Mouse (Mus musculus) cerebellum, adult 9-10 months (tissue): ENCODE measurements around the gene Snx19.

ENCODE experiments used
- DNase-seq: peaks from one replicate; pipeline ENCODE4 v3.0.0; 2022

Snx19 gene

DNA sequence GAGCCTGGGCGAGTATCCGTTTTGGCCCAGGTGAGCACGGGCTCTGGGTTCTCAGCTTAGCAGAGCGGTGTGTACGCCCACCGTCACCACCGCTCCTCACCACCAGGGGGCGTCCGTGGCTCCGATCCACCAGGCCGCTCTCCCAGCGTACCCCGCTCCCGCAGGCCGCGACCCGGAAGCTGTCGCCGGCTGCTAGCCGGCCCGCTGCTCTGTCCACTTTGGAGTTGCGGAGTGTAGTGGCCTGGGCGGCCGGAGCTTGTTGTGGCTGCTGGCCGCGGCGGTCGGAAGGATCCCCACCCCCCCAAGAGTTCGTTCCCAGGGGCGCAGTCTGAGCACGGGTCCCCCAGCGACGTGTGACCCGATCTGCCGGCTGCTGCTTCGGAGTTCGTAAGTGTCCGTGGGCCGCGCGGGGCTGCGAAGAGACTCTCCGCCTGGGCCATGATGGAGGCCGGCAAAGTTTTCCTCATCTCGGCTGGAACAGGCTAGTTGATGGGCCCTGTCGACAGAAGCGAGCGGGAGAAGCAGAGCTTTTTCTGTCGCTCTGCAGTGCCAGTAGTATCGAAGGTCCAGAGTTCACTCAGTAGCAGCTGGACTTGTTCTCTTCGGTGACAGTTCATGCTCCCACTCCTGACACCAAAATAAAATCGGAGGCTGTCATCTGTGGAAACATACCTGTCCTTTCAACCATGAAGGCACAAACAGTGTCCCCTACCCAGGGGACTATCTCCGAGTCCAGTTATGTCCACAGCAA, at the start of gene Snx19:
TSS of gene Snx19 (plus strand) at position 227 of the 751 bp plus-strand sequence.
- peak; percentile 90 for DNase-seq

GRCm38 (mm10) chr9:30400771-30401170, 26.1 kb upstream of the Snx19 start:
- DNase-seq = no peak

DNA sequence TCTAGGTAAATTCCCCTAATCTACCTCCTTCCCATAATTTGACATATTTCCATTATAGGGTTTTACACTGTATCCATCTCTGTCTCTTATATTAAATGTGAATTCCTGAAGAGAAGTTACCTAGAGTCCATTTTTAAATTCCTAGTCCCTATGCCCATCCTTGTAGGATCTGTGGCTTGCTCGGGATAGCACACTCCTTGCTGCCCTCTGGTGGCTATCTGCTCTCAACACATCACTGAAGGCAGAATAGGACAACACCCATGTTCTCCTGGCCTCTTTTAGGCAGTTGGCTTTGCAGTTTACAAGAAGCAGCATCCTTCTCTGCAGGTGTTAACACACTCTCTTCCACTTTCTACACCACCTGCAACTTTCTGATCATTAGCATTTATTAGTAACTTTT, 4.0 kb upstream of the Snx19 start:
- peak; percentile 76 for DNase-seq

GRCm38 (mm10) chr9:30425178-30425577, 1.7 kb upstream of the Snx19 start:
- DNase-seq = peak; percentile 95

GRCm38 (mm10) chr9:30428231-30428630, 1.3 kb downstream of the Snx19 start:
- peak; percentile 26 for DNase-seq

- DNase-seq = no peak
Observed at GRCm38 (mm10) chr9:30430447-30430846, 3.5 kb downstream of the Snx19 start.

GRCm38 (mm10) chr9:30431909-30432308, 5.0 kb downstream of the Snx19 start:
- DNase-seq = no peak

DNA sequence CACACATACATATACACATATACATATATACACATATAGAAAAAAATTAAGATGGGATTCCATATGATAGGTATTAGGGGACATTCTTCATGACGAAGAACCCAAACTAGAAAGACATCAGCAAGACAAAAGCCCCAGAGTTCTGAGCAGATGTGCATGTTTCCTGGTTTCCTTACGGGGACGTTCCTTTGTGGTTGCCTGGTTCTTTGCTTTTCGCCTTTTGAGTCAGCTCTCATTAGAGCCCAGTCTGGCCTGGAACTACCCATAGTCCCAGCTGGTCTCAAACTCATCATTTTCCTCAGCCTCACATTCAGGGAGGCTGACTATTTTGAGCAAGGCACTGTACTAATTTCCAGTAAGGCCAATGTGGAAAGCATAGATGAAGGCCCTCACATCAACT, 7.0 kb downstream of the Snx19 start:
- DNase-seq = no peak

GRCm38 (mm10) chr9:30435902-30436585, 9.1 kb downstream of the Snx19 start:
- DNase-seq = no peak

- peak; percentile 26 for DNase-seq
Observed at GRCm38 (mm10) chr9:30438505-30438904, 11.6 kb downstream of the Snx19 start.

DNA sequence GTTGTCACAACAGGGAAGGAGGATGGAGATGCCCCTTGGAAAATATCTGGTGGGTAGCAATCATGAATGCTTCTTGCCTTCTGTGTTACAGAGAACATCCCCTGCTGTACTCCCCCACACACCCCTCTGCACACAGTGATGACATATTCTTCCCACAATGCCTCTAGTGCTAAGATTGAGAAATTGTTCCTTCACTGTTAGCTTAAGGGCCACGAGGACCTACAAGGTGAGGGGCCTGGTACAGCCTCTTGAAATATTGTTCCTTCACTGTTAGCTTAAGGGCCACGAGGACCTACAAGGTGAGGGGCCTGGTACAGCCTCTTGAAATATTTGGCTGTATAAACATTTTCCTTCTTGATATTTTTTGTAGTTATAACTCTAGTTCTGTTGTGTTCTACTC, 14.9 kb downstream of the Snx19 start:
- no peak for DNase-seq

DNA sequence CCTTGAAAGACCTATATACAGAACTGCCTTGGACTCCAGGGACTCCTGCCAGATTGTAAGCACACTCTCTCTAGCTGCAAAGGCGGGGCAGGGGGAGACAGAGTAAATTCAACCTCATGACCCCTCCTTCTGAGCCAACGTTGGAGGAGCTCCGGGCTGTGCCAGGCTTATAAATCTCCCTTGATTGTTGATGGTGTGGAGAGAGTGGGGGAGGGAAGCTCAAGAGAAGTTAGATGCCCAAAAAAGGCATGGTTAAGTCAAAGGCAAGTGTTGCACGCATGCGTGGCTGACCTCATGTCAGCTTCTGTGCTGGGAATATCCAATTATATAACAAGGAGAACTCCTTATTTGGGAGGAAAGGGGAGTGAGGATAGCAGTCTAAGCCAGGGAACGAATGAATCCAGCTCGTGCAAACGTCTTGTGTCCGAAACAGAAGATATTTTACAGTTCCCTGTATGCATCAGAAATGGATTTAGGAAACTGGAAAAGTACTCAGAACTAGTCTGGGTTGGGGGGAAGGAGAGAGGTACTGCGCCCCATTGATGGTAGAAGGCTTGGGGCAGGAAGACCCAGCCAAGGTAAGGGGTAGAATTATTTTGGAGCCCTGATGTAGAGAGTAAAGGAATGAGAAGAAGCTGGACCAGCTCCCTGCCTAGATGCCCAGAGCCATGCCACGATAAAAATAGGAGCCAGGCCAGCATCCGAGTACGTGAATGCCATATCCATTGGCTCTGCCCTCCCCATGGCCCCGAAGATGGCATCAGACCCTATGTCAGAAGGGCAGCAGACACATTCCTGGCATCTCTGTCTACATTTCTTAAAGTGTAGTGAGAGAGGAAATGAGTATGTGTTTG, 18.6 kb downstream of the Snx19 start:
- no peak for DNase-seq

- no peak for DNase-seq
Observed at GRCm38 (mm10) chr9:30446126-30446525, 19.2 kb downstream of the Snx19 start.

DNA sequence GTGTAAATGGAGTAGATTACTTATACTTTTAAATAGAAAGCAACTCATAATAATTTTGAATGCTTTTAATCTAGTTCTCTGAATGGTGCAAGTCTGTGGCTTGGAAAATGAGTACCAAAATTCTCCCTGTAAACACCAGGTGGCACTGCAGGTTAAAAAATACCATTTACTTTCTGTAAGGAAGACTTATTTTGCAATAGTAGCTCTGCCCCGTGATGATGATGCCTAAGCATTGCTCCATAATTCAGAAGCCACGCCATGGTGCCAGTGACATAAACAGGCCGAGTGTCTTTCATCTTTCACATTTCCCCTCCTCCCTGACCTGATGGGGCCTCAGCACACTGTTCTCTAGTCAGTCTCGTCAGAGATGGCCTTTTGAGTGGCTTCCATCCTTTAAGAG, 21.6 kb downstream of the Snx19 start:
- peak; percentile 37 for DNase-seq

DNA sequence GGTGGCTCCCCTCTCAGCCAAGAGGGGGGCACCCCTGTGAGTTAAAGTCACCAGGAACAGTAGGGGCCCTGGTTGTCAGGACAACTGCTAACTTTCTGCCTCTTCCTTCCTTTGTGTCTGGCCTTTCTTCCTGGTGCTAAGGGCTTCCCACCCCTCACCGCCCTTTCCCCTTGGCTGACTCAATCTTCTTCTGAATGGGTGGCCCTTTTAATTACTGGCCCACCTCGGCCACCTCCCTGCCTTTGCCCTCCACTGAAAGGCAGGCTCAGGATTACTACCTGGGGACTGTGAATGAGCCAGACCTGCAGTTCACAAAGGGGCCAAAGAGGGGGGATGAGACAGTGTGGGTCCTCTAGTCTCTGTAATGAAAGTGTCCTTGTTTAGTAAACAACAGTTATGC, 23.0 kb downstream of the Snx19 start:
- DNase-seq = no peak

DNA sequence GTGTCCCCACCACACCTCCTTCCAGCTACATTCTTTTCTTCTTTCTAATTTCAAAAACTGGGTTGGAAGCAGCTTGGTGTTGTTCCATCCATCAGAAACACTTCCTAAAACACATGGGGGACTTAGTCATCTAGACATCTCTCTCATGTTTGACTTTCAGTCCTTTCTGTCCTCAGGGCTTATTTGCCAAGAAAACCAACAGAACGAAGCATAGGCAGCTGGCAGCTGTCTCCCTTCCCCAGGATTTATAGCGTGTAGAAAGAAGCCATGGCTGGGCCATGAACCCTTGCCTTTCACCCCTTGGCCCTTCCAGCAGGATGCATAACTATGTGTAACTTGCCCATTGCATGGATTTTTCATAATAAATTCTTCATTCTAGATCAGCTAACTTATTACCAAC, 23.9 kb downstream of the Snx19 start:
- DNase-seq = no peak

GRCm38 (mm10) chr9:30454527-30454926, 27.6 kb downstream of the Snx19 start:
- DNase-seq = no peak

DNA sequence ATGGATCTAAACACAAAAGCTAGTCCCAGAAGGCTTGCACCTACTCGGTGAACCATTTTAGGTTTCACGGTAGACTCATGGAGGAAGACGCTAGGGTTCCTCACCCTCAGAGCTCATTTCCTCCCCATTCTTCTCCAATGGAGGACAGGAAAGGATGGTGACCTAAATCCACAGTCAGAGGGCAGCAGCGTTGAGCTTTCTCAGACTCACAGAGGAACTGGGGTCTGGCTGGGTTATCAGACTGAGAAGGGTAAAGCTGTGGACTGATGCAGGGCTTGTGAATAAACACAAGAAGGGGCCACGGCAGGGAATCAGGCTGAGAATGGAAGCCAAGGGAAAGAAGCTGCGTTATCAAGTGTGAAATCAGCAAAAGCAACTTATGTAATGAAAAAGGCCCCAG, 29.3 kb downstream of the Snx19 start:
- no peak for DNase-seq

DNA sequence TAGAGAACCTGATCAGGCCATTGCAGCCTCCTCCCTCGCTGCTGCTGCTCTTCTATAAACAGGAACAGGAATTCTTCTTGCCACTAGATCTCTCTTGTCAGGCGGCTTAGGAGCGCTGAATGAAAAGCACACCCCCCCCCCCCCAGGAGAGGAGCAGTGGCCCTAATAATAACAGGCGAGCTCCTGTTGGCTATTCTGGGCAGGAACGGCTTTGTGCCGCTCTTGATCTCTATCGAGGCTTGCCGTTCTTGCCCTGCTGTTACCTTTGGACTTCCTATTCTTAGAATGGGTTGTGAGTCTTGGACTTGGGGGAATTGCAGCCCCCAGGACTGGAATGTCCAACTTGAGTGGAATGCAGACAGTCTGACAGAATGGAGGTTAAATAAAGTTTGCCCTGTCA, 33.6 kb downstream of the Snx19 start:
- DNase-seq = no peak

DNA sequence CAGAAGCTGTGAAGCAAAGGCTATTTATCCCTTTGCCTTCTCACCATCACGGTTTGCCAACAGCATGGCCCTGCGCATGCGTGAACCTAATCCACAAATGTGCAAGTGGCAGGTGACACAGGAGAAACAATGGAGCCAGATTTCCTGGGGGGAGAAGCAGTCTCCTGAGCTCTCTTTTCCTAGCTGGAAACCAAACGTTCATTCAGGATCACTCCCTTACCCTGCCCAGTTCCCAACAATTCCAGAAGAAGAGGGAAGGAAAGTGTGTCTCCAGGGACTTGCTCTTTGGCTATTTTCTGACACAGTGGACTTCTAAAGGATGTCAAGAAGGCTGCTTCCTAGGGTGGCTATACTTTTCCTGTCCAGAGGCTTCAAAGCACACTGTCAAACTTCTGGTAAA, 37.8 kb downstream of the Snx19 start:
- no peak for DNase-seq

DNA sequence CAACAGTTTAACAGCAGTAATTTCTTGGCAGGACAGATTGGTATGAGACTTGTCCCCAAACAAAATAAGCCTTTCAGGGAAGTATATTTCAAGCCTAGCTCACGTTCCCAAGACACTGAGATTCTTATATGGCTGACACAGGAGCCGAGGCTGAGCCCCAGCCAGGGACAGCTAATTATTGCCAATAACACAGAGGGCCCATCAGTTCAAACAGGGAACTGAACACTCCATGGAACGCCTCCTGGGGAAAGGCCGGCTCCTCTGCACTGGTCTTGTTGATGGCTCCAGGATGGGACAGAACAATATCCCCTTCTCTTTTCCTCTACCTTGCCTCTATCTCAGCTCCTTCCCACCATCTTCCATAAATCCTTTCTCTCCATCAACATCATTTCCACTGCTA, 53.1 kb downstream of the Snx19 start:
- no peak for DNase-seq

- DNase-seq = peak; percentile 92
Observed at GRCm38 (mm10) chr9:30480464-30480863, 53.6 kb downstream of the Snx19 start.

- no peak for DNase-seq
Observed at GRCm38 (mm10) chr9:30482116-30482515, 55.2 kb downstream of the Snx19 start.

DNA sequence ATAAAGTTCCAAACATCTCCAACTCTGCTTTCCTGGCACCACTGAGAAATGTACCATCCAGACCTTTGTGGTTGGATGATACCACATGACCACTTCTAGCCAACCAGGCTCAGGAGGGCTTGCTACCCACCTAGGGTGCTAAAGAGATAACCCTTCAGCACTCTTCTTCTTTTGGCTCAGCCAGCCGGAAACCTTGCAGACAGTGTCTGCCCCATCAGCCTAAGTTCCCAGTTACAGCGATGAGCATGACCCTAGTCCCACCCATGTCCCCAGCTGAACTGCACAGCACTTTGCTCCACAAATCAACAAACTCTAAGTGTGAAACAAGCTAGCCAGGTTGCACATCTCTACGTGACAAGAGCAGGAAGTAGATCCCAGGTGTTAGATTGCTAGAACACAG, 57.3 kb downstream of the Snx19 start:
- DNase-seq = no peak
